Mouse (Mus musculus): ENCODE data around the gene Mri1.

Mri1 gene

DNA sequence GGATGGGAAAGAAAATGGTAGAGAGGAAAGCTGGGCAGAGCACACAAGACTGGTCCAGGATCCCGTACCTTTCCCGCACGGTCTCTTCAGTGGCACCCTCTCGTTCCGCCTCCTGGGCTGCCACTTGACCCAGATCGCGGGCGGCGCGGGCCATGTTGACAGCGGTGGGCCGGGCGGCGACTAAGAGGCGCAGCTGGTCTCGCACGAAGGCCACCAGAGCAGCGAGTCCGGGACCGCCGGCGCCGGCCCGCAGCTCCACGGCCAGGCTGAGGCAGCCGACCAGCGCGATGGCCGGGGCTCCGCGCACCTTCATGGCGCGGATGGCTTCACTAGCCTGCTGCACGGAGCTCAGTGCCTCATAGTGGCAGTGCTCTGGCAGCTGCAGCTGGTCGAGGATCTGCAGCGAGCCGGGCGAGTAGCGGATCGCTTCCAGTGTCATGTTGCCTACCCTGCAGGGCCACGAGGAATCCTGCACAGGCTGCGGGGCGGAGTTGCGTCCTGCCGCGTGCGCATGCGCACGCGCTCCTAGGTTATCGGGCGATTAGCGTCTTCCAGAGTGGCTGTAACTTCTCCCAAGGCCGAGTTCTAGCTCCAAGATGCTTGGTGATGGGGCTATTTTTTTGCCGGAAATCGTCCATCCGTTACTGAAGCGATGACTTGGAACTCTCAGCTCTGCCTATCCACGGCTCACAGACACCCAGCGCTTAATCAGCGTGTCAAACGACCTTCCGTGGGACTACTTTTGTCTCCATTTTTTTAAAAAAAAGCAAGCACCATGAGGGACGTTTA is at the start of gene Mri1:
Gene Mri1 (minus strand): TSS at position 505 of the 789 bp plus-strand sequence.
- DNase-seq, result peak; percentile 82

DNA sequence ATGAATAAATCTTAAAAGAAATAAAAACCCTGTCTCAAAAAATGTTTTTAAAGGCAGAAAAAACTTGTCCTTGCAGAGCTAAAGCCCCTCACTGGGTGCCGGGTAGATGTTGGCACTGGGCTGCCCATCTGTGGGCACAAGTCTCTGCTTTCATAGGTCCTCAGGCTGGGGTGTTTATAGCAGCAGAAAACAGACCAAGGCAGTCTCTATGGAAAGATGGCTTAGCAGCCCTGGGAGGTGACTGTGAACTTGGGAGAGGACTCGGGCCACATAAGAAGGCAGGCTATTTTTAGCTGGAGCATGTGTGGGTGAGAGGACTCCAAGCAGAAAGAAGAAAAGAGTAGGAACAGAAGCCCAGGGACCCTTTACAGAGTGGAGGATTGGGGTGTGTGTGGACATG is 46.8 kb upstream of the Mri1 start:
- no peak for DNase-seq

DNA sequence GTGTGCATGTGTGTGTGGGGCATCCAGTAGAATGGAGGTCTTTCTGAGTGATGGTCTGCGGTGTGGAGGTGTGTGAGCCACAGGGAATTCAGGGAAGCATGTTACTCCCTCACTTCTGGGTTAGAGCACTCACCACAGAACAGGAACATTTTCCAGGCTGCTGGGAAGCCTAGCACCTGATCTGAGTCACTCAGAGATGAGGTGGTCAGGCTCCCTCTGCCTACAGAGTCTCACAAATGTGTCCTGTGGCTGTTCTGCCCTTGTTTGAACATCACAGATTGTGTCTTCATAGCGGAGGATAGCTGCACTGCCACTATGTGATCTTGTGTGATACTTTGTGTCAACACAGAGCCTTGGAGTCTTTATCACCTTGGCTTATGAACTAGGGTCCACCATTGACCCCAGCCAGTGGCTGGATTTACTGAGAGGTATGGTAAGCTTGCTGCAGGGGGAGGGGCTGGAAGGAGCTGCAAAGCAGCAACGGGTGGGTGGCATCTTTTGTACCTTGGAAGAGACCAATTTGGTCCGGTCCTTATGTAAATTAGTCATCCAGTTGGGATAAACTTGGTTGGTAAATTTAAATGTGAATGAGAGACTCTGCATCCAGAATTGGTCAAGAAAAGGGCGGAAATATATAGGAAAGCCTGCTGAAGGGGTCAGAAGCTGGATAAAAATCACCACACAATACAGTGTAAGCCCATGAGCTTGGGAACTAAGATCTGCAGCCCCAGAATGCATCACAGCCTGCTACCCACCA is 40.1 kb upstream of the Mri1 start:
- DNase-seq, result no peak

DNA sequence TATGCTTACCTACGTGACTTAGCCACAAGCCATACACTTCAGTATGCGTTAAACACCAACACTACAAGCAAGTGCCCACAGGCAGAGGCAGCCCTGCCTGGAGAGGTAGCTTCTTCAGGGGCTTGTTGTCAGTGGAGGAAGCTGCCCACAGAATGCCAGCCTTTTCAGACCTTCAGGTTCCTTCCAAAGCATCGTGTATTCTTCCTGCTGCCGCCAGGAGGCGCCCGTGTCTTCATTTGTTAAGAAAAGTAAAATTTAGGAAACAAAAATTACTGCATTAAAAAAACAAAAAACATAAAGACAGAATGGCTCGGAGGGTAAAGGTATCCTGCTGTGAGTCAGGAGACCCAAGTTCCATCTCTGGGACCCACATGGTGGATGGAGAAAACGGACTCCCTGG is 34.6 kb upstream of the Mri1 start:
- DNase-seq, result peak; percentile 57

DNA sequence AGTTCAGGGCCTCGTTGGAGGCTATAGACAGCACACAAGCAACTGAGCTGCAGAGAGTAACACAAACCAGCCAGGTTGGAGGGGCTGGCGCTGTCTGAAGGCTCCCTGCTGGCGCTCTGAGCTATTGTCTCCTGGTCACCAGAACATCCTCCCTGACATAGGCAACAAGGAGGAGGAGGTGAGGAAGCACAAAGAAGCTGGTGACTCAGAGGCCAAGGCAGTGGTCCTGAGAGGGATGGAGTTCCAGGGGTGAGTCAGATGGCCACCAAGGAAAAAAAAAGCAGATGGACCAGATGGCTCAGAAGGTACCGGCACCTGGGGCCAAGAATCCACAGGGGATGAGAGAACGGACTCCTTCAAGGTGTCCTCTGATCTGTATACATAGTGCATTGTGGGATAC is 34.0 kb upstream of the Mri1 start:
- DNase-seq, result no peak

DNA sequence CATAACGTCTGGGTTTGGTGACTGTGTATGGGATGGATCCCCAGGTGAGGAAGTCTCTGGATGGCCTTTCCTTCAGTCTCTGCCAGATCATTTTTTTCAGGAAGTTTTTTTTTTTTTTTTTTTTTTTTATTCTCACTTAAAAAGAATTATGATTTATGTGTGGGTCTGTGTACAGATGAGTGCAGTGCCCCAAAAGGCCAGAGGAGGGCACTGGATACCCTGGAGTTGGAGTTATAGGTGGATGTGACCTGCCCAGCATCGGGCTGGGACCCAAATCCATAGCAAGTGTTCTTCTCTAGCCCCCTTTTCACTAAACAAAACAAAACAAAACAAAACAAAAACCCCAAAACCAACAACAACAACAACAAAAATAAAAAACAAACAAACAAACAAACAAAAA is 31.8 kb upstream of the Mri1 start:
- DNase-seq, result peak; percentile 40

DNA sequence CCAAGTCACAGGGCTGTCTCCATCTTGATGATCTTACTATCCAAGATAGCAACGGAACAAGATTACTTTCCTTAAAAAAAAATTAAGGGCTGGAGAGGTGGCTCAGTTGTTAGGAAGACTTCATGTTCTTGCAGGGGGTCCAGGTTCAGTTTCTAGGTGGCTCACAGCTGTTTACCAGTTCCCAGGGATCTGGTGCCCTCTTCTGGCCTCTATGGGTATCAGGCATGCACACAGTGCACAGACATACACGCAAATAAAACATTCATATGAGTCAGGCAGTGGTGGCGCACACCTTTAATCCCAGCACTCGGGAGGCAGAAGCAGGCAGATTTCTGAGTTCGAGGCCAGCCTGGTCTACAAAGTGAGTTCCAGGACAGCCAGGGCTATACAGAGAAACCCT is 28.5 kb upstream of the Mri1 start:
- peak; percentile 72 for DNase-seq

DNA sequence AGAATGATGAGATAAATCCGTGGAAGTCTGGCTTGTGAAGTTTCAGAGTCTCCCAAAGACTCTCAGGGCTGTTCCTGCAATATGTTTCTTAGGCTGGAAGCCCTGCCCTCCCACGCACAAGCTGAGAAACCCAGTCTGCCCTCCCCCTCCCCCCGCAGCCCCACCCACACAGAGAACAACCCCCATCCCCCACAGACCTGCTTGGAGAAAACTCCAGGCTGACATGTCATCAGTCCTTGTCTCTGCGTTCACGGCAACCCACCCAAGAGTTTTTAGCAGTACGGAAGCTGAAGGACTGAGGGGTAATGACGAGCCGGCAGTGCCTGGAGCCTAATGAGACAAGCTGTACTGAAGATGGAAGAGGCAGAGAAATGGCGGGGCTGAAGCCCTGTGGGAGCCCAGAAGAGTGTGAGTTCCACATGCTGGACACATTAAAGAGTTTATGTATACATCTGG is 27.5 kb upstream of the Mri1 start:
- DNase-seq, result no peak

DNA sequence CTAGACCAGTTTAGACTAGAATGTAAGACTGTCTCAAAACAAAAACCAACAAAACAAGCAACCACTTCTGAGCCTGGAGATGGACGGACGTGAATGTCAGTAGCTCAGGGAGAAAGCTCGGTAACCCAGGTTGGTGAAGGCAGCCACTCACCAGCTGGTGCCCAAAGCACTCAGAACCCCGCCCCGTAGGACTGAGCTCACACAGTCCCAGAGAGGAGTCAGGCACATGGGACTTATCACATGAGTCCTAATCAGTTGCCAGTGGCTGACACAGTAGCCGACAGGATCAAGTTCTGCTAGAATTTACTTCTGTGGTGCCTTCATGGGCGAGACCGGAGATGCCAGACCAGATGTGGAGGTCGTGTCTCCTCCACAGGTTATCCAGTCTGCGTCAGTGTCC is 23.7 kb upstream of the Mri1 start:
- DNase-seq, result no peak

DNA sequence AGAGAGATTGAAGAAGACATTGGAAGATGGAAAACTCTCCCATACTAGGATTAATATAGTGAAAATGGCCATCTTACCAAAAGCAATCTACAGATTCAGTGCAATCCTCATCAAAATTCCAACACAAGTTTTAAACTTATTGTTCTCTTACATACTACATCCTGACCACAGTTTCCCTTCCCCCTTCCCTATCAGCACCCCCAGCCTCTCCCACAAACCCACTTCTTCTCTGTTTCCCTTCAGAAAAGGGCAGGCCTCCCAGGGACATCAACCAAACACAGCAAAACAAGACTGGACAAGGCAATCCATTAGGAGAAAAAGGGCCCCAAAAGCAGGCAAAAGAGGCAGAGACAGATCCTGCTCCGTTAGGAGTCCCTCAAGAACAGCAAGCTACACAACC is 19.3 kb upstream of the Mri1 start:
- no peak for DNase-seq

DNA sequence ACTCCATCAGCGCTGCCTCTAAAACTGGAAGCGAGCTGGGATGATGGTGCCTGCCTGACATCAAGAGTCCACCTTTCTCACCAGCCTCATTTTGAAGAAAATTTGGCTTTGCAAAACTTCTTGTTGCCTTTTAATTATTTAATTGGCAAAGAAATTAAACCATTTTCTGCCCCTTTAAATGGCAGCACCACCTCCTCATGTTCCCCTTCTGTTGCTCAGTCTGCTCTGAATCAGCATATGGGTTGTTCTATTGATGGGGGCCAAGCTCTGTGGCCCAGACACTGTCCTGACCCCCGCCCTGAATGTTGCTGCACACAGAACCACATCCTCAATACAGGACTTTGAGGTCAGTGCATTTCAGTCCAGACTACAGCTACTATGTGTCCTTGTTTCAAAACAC is 16.8 kb upstream of the Mri1 start:
- no peak for DNase-seq

DNA sequence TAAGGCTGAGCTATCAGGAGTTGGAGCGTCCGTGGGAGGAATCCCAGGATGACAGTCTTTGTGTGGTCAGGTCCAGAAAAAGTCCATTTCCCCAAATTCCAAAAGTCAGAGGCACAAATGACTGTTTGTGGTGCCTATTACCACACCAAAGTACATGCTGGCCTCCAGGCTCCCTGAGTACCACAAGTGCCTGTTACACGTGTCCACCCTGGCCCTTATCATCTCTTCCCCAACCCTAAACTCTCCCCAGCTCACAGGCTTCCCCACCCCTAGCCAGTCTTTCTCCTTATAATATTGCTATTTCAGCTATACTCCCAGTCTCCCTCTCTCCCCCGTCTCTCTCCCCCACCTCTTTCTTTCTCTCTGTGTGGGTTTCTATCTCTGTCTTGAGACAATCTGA is 15.2 kb upstream of the Mri1 start:
- no peak for DNase-seq

DNA sequence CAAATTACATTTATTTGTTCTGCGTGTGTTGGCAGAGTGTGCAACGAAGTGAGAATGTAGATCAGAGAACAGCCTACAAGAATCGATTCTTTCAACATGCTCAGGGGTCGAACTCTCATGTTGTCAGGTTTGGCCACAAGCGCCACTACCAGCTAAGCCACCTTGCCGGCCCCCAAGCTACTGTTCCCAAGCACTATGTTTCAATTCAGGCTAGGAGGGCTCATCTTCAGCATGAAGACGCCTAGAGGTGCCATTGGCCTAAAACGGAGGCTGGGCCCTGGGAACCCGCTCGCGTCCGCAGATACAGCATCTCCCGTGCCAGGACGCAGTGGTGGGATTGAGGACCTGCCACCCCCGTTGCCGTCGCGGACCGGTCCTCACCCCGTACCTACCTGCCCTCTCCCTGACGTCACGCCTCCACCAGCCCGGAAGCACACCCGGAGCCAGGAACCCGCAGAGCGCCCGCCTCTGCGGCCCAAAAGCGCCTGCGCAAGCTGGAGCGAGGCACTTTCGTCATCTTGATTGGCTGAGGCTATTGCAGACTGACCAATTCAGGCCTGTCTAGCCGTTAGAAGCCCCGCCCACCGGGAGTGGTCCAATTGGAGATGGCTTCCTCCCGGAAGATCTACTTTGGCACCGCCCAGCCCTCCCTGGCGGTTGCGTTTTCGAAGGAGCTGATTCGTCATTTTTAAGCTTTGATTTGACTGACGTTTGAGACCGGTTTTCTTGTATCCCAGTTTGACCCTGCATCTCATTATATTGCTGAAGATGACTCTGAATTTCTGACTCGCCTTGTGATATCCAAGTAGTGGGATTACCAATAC is 13.0 kb upstream of the Mri1 start, which contains the start of gene Ccdc130:
Gene Ccdc130 (minus strand): TSS at position 431 of the 824 bp plus-strand sequence.
- DNase-seq, result peak; percentile 100

DNA sequence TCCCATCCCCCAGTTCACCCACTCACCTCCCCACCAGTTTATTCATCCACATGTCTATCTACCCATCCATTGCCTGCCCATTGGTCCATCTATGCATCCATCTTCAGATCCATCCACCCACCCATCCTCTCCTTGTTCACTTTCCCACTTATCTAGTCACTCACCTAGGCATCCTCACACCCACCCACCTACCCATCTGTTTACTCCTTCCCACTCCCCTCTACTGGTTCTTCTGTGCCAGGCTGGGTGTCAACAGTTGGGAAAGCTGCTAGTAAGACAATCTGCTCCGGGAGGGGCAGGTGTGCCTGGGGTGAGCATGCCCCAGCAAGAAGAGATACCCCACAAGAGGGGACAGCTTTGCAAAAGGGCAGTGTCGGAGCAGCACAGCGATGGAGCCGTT is 4.0 kb upstream of the Mri1 start:
- no peak for DNase-seq

DNA sequence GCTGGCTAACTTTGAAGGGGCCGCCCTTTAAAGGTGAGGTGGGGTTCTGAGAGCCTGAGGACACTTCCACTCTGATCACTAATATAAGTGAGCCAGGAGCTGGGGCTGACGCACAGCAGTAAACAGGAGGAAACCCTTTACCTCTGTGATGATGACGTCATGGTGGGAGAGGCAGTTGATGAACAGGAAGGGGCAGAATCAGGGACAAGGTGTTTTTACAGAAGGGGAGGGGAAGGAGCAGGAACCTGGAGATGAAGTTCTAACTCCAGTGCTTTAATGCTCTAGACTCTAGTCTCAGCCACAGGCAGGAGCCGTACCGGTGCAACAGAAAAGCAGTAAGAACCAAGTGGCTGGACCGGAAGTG is 686 bp downstream of the Mri1 start:
- DNase-seq, result no peak

DNA sequence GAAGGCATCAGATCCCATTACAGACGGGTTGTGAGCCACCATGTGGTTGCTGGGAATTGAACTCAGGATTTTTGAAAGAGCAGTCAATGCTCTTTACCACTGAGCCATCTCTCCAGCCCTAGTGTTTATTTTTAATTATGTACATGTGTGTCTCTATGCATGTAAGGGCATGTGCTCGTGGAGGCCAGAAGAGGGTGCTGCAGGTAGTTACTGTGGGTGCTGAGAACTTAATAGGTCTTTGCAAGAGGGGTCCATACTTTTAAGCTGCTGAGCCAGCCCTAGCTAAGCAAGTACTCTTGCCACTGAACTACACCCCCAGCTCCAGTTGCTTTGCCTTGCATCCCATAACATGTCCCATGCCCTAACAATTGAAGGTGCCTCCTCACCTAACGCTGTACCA is 1.3 kb downstream of the Mri1 start:
- DNase-seq, result no peak

DNA sequence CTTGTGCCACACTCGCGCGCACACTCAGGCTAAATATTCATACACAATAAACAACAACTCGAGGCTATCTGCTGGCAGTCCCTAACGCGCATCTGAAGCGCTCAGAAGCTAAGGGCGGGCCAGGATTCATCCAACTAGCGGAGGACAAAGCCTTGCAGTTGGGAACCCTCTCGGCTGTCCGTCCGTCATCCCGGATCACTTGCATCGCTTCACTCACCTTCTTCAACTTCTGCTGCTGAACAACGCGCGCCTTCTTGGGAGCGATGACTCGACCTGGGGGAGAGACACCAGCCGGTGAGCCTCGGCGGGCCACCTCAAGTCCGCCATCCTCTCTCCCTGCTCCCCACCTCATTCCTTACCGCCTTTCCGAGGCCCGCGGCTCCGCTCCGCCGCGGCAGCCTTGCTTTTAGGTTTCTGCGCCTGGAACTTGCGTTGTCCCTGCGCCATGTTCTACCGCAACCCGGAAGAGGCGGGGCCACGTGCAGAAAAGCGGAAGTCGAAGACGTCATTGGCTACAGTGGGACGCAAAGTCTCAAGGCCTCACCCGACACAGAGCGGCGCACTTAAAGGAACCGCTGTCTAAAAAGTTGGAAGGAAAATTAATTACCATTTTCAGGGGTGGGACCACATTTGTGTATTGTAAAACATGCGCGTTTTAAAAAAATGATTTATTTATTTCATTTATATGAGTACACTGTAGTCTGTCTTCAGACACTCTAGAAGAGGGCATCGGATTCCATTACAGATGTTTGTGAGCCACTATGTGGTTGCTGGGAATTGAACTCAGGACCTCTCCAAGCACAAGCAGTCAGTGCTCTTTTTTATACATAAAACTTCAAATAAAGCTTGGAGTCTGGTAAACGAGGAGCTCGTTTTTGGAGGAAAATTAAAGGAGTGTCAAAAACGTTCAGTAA is 7.6 kb downstream of the Mri1 start, which contains the start of gene D8Ertd738e:
Gene D8Ertd738e (minus strand): TSS at position 463 of the 914 bp plus-strand sequence.
- DNase-seq, result peak; percentile 89

DNA sequence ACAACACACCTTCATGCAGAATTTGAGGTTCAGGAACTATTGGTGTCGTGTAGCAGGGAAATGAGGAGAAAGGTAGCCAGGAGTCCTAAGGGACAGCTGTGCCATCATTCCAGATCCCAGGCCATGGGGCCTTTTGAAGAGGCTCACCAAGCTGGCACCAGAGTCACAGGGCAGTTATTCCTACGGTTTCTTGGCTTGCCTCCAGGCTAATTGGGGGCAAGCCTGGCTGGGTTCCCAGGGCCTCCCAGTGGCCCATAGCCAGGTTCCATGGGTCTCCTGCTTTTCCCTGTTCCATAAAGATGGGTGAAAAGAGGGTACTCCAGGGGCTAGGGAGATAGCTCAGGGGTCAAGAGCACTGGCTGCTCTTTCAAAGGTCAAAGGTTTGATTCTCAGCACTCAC is 15.3 kb downstream of the Mri1 start:
- no peak for DNase-seq

DNA sequence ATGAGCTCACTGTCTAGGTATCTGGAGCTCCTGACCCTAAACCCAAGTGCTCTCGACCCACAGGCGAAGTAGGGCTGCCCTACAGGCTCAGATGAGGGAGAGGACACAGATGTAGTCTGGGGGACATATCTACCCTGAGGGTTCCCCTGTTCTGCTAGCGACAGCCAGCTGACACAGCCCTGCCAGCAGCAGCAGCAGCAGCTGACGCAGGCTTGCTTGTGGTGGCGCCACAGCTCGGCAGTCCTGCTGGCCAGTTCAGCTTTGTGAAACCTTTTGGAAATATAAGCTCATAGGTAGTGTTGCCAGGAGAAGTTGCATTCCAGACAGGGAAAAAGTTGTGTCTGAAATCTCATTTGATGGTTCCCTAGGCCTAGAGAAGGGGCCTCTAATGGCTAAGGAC is 16.0 kb downstream of the Mri1 start:
- no peak for DNase-seq

DNA sequence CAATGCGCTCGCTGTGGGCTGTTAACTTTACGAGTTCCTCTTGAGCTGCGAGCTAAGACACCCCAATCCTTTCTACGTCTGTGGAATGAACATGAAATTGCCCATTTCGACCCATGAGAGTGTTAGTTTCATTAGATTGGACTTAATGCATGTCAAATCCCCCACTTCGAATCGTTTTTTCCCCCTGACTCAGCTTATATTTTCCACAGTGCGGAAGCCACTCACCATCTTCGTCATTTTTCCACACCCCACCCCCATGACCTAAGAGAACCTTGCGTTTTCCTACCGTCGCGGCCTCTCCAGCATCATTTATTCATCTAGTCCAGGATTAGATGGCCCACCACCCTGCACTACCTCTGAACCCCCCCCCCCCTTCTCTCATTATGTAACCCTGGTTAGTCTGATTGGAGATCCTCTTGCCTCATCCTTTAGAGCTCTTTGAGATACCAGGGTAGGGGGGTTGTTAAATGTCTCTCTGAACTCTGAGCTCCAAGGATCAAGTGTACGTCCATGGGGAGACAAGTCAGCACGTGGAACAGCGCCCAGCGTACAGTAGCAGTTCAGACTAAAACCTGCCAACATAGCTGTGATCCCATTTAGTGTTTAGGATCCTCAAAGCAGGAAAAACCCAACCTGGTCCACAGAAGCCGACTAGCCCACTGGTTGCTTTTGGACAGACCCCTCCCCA is 19.4 kb downstream of the Mri1 start:
- peak; percentile 43 for DNase-seq

DNA sequence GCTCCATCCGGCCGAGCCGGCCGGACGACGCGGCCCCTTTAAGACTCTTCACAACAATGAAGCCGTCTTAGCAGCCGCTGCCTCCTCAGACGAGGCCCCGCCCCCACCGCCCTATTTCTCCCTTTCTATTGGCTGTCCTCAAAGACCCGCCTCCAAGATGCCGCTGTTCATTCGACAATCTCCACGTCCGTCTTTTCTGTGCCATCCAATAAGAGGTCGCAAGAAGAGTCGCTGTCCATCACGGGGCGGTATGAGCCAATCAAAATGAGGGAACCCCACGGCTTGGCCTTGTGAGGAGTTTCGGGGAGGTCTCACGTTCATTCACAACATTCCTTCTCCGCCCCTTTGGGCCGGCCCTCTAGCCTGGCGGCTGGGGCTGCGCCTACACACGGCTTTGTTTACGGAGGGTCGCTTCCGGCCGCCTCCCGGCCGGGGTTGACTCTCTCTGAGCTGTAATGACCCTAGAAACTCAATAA is 20.1 kb downstream of the Mri1 start, which contains the start of gene Zswim4:
Gene Zswim4 (minus strand): TSS at position 58 of the 476 bp plus-strand sequence.
- DNase-seq, result peak; percentile 95

All from thymus, postnatal 14 days (tissue).